Mouse (Mus musculus) lung, embryonic 14.5 days (tissue): Measurements from ENCODE around the gene Pla2g16. TPM values are rescaled to one million over a fixed set of nuclear protein-coding genes. Genes with fewer than 3 reads are reported as not detected.
A peak's percentile ranks its signal among the peaks of the same experiment; 100 is the strongest.

Experiments used
- ATAC-seq: fragments of 200-750 bp; cut with Nextera tagmentation; 2 replicates; pipeline ENCODE4 v1.8.0; 2017; ENCODE audit warnings: mild to moderate bottlenecking, moderate TSS enrichment, moderate library complexity; ENCODE audit not compliant: insufficient read depth
- DNase-seq: peaks from one replicate; pipeline ENCODE4 v3.0.0-alpha.2; 2015
- H3K27ac ChIP-seq: fragments of 300-500 bp; sonication (generic); 2 replicates; pipeline ENCODE4 v1.5.1; 2014; ENCODE audit warnings: low read depth, mild to moderate bottlenecking, moderate library complexity
- H3K27me3 ChIP-seq: fragments of 300-500 bp; sonication (generic); 2 replicates; pipeline ENCODE4 v1.6.1; 2014; ENCODE audit warnings: low read length, control low read depth; ENCODE audit not compliant: insufficient read depth
- H3K36me3 ChIP-seq: fragments of 300-500 bp; sonication (generic); 2 replicates; pipeline ENCODE4 v1.6.1; 2014; ENCODE audit warnings: control low read depth; ENCODE audit not compliant: insufficient read depth
- H3K4me1 ChIP-seq: fragments of 300-500 bp; sonication (generic); 2 replicates; pipeline ENCODE4 v1.6.1; 2014; ENCODE audit warnings: antibody characterized with exemption, control low read depth; ENCODE audit not compliant: insufficient read depth
- H3K4me2 ChIP-seq: fragments of 300-500 bp; sonication (generic); 2 replicates; pipeline ENCODE4 v1.6.1; 2014; ENCODE audit warnings: mild to moderate bottlenecking
- H3K4me3 ChIP-seq: fragments of 300-500 bp; sonication (generic); 2 replicates; pipeline ENCODE4 v1.5.1; 2014; ENCODE audit warnings: low read depth, low read length
- H3K9ac ChIP-seq: fragments of 300-500 bp; sonication (generic); 2 replicates; pipeline ENCODE4 v1.6.1; 2014
- H3K9me3 ChIP-seq: fragments of 300-500 bp; sonication (generic); 2 replicates; pipeline ENCODE4 v1.6.1; 2016; ENCODE audit warnings: low read depth, low read length, control low read depth
- CTCF ChIP-seq: IDR thresholded peaks from 2 replicates; pipeline ENCODE4 v1.5.1; 2016; ENCODE audit warnings: antibody characterized with exemption, low read depth
- WGBS: fragments of 180-500 bp; shearing (Covaris S2); extraction: QIAGEN DNeasy Blood & Tissue Kit; methylation state at CpG from one replicate; pipeline ENCODE4 v1.1.7; 2014; 5-methylcytosine and 5-hydroxymethylcytosine counted together
- polyA plus RNA-seq: library from polyadenylated mRNA; unstranded; fragments of >200 nt; fragmentation: Nextera tagmentation; extraction: Ambion mirVana; gene quantifications from 2 replicates; pipeline ENCODE4 v1.2.1, GENCODE M21; 2014

Gene Pla2g16
- polyA plus RNA-seq, 1 experiment from 2014 or later: 10.4 TPM

DNA sequence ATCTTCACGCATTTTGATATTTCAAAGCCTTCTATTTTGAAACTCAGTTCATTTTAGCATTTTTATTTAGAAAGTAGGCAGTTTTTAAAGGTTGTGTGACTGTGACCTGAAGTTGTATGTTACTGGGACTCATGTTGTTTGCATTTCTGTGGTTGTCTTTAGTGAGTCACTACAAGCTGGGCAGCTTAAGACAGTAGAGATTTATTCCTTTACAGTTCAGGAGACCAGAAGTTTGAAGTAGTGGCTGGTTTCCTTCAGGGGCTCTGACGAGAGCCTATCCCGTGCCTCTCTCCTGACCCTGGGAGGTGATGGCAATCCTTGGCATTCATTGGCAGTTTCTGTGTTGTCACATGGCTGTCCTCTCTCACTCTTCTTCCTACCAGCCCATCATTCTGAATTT is 32.4 kb upstream of the Pla2g16 start:
- peaks cover 83% of the 10 kb centered on the region for H3K36me3 ChIP-seq
- DNase-seq (no peak), ATAC-seq (no peak)
- no peaks in the 10 kb centered on the region for H3K4me1 ChIP-seq
- no peaks in the 10 kb centered on the region for H3K27me3 ChIP-seq
- no peak overlapping the region for H3K9ac ChIP-seq
- TF ChIP-seq CTCF: no peak
- H3K9me3 ChIP-seq: no peaks in the 10 kb centered on the region; the same call in 1 of the 2 replicates
- H3K27ac ChIP-seq: no peak overlapping the region
- no peak overlapping the region for H3K4me2 ChIP-seq
- WGBS: 68% methylated on average over 3 of the region's 3 CpGs
- no peak overlapping the region for H3K4me3 ChIP-seq

DNA sequence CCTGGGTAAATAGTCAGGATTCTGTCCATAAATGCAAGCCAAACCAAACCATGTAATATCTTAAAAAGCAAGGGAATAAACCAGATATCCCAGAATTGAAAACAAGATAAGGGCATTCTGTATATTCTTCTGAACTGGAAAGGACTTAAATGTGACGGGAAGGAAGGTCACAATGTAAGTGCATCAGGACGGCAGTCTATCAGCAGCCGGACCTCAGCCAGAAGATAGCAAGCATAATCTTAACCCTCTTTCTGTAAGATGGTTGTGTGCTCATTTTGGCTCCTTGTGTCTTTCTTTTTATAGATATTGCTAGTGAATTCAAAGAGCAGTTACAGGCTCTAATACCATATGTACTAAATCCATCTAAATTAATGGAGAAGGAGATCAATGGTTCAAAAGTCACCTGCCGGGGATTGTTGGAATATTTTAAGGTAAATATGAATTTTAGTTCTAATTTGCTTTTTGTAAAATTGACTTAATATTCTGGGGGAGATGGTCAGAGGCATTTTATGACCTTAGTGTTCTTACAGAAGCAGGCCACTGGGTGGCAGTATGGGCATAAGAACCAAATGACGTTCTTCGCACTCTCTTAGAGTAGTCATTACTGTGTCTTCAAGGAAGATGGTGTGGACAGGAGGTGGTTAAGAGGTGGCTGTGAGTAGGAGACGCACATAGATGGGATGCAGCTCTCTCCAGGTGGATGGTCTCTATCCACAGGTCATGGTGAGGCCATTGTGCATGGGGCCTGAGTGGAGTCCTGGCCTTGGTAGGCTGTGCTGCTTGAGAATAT is 28.4 kb upstream of the Pla2g16 start:
- H3K36me3 ChIP-seq: peaks cover 82% of the 10 kb centered on the region
- WGBS: 51% methylated on average over 7 of the region's 7 CpGs

DNA sequence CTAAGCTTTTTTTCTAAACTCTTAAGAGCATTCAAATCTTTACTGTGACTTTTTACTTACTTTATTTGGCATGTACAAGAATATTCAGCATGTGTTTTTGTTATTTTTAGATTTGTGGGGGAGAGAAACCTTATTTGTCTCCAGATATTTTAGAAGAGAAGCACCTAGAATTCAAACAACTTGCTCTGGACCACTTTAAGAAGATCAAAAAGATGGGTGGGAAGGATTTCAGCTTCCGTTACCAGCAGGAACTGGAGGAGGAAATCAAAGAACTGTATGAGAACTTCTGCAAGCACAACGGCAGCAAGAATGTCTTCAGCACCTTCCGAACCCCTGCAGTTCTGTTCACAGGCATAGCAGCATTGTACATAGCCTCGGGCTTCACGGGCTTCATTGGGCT is 25.4 kb upstream of the Pla2g16 start:
- H3K36me3 ChIP-seq: peaks cover 73% of the 10 kb centered on the region

More for the DNA sequence above, 28.4 kb upstream of the Pla2g16 start:
- H3K4me2 ChIP-seq: no peak overlapping the region
- H3K4me1 ChIP-seq: no peaks in the 10 kb centered on the region
- ATAC-seq (peak; percentile 79), DNase-seq (peak; percentile 86)
- H3K27me3 ChIP-seq: no peaks in the 10 kb centered on the region
- no peaks in the 10 kb centered on the region for H3K9me3 ChIP-seq
- no peak overlapping the region for H3K9ac ChIP-seq
- H3K27ac ChIP-seq: no peak overlapping the region
- H3K4me3 ChIP-seq: no peak overlapping the region
- peak; percentile 77 for TF ChIP-seq CTCF

DNA sequence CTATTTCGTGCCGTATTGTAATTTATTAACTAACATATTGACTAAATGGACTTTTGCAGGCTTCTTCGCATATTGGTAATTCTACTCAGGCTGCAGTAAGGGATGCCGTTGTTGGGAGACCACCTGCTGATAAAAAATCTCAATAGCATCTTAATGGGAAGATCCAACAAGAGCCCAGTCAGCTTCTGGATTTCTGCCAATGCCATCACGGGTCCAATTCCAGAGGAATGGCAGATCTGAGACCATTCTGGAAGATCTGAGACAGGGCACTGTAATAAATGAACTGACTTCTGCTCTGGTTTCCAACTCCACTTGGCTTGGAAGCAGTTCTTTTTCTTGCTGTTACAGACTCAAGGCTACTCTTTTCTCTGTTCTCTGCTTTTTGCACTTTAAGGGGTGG is 23.4 kb upstream of the Pla2g16 start:
- Histone ChIP-seq H3K9me3 (no peaks in the 10 kb centered on the region), H3K9ac (no peak overlapping the region), H3K4me3 (no peak overlapping the region), H3K36me3 (peaks cover 62% of the 10 kb centered on the region), H3K27ac (no peak overlapping the region), H3K4me2 (no peak overlapping the region), H3K4me1 (no peaks in the 10 kb centered on the region), H3K27me3 (no peaks in the 10 kb centered on the region)
- 82% methylated on average over 5 of the region's 5 CpGs for WGBS
- no peak for ATAC-seq
- DNase-seq: peak; percentile 17
- no peak for TF ChIP-seq CTCF

More for the DNA sequence above, 25.4 kb upstream of the Pla2g16 start:
- H3K4me3 ChIP-seq: no peak overlapping the region
- DNase-seq (no peak), ATAC-seq (no peak)
- no peaks in the 10 kb centered on the region for H3K9me3 ChIP-seq
- no peak for TF ChIP-seq CTCF
- 94% methylated on average over 5 of the region's 5 CpGs for WGBS
- H3K4me1 ChIP-seq: no peaks in the 10 kb centered on the region
- H3K27ac ChIP-seq: no peak overlapping the region
- no peak overlapping the region for H3K4me2 ChIP-seq
- H3K27me3 ChIP-seq: no peaks in the 10 kb centered on the region
- no peak overlapping the region for H3K9ac ChIP-seq

DNA sequence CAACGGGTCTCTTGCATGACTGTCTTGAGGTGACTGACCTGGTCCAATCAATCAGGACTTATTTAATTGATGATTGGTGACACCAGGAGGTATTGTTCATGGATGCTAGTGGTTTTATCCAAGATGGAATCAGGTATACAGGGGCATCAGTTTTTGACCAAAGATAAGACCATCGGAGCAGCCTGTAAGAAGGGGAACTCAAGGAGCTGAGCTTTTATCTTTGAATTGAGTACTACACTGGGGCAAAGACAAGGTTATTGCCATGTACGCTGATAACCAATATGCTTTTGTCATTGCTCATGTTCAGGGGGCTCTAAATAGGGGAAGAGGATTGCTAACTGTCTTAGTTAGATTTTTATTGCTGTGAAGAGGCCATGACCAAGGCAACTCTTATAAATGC is 8.3 kb upstream of the Pla2g16 start:
- DNase-seq (no peak), ATAC-seq (no peak)
- no peak overlapping the region for H3K27ac ChIP-seq
- H3K4me2 ChIP-seq: no peak overlapping the region
- no peaks in the 10 kb centered on the region; the same call in 1 of the 2 replicates for H3K9me3 ChIP-seq
- no peaks in the 10 kb centered on the region for H3K4me1 ChIP-seq
- WGBS: 90% methylated on average over 3 of the region's 3 CpGs
- H3K36me3 ChIP-seq: no peaks in the 10 kb centered on the region
- H3K9ac ChIP-seq: no peak overlapping the region
- no peak overlapping the region for H3K4me3 ChIP-seq
- H3K27me3 ChIP-seq: no peaks in the 10 kb centered on the region
- TF ChIP-seq CTCF: no peak

DNA sequence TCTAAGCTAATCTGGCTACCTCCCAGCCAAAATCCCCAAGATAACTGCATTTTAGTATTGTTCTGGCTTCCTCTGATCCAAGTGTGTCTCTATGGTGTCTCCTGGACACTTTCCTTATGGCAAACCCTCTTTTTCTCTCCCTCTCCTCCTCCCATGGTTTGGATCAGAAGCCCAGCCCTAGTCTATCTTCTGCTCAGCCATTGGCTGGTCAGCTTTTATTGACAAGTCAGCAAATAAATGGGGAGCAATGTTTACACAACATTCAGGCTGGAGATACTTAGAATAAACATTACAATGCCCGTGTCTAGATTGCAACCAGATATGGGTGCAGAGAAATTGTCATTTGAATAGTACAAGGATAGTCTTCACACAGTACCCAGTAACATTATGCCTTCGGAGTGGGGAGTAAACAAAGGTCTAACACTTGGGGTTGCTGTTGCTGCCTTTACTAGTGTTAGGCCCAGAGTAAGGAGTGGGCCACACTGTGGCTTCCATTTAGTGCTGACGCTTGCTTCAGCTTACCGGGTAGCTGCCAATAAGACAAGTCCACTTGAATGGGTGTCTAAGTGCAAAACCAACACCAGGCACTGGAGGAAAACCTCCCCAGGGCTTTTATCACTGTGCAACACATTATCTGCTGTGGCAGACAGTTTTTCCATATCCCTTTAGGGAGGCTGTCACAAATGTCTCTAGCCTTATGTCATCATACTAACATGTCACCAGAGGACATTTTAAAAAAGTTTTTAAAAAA is 5.5 kb upstream of the Pla2g16 start:
- peak; percentile 68 for DNase-seq
- Histone ChIP-seq H3K9me3 (no peaks in the 10 kb centered on the region), H3K27ac (peak overlapping the region; percentile 3; the same call in 1 of the 2 replicates), H3K4me3 (no peak overlapping the region), H3K36me3 (no peaks in the 10 kb centered on the region), H3K27me3 (no peaks in the 10 kb centered on the region), H3K4me1 (no peaks in the 10 kb centered on the region), H3K9ac (no peak overlapping the region), H3K4me2 (0 out of 2 replicates have a peak overlapping the region, but pooled peaks have one; percentile 7)
- peak; percentile 81 for ATAC-seq
- 24% methylated on average over 4 of the region's 4 CpGs for WGBS
- no peak for TF ChIP-seq CTCF

DNA sequence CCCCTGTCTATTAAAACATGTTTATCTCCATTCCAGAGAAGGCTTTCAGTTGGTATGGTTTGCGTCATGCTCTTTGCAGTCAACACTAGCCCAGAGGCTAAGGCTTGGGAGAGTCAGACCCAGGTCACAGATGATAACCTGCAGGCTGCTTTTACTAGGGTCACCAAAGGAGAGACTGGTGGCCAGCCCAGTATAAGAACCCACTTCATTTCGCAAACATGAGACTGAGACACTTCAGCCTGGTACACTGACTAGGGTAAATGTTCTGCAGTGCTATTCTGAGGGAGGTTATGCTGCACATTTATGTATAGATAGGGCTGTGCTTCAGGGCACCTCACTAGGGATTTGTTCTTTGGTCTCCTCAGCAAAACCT is 5.0 kb upstream of the Pla2g16 start:
- Histone ChIP-seq H3K4me3 (no peak overlapping the region), H3K36me3 (no peaks in the 10 kb centered on the region), H3K27me3 (no peaks in the 10 kb centered on the region), H3K9me3 (no peaks in the 10 kb centered on the region), H3K4me1 (no peaks in the 10 kb centered on the region), H3K27ac (peak overlapping the region; percentile 2; the same call in 1 of the 2 replicates), H3K9ac (no peak overlapping the region), H3K4me2 (no peak overlapping the region)
- ATAC-seq (no peak), DNase-seq (no peak)
- WGBS: 43% methylated on average over 2 of the region's 2 CpGs
- no peak for TF ChIP-seq CTCF
